Mouse (Mus musculus) thymus, postnatal 10 days (tissue): Measurements from ENCODE around the gene Tub.

ENCODE experiments used
- DNase-seq, 2 experiments: peaks; one replicate each; pipeline ENCODE4 v3.0.0; 2021; ENCODE audit warnings: low spot score in 2 of 2

Gene Tub

GRCm38 (mm10) chr7:108985934-108986708, 36.0 kb downstream of the Tub start:
- DNase-seq, result no peak

- no peak for DNase-seq
Observed at GRCm38 (mm10) chr7:108991207-108991606, 41.1 kb downstream of the Tub start.

GRCm38 (mm10) chr7:108993230-108993629, 43.1 kb downstream of the Tub start:
- DNase-seq, result no peak

GRCm38 (mm10) chr7:108993881-108994291, 43.7 kb downstream of the Tub start:
- no peak for DNase-seq

GRCm38 (mm10) chr7:108996156-108996555, 46.0 kb downstream of the Tub start:
- DNase-seq, result no peak

GRCm38 (mm10) chr7:109000315-109000954, 50.3 kb downstream of the Tub start:
- DNase-seq, result peak in 1 of 2 experiments; percentile 21

- no peak for DNase-seq
Observed at GRCm38 (mm10) chr7:109001971-109002370, 51.8 kb downstream of the Tub start.

- DNase-seq, result no peak
Observed at GRCm38 (mm10) chr7:109003653-109004052, 53.5 kb downstream of the Tub start.

- DNase-seq, result no peak
Observed at GRCm38 (mm10) chr7:109009260-109009659, 59.1 kb downstream of the Tub start.

- no peak for DNase-seq
Observed at GRCm38 (mm10) chr7:109010720-109011595, 60.8 kb downstream of the Tub start.

GRCm38 (mm10) chr7:109011596-109012180, 61.5 kb downstream of the Tub start:
- no peak for DNase-seq

GRCm38 (mm10) chr7:109012575-109012974, 62.4 kb downstream of the Tub start:
- DNase-seq, result no peak

- no peak for DNase-seq
Observed at GRCm38 (mm10) chr7:109012998-109013625, 63.0 kb downstream of the Tub start.

GRCm38 (mm10) chr7:109014851-109015250, 64.7 kb downstream of the Tub start:
- no peak for DNase-seq

GRCm38 (mm10) chr7:109016378-109016923, 66.3 kb downstream of the Tub start:
- no peak for DNase-seq

GRCm38 (mm10) chr7:109019243-109019642, 69.1 kb downstream of the Tub start:
- DNase-seq, result no peak

GRCm38 (mm10) chr7:109021428-109021827, 71.3 kb downstream of the Tub start:
- peak in 1 of 2 experiments; percentile 37 for DNase-seq

- DNase-seq, result no peak
Observed at GRCm38 (mm10) chr7:109025743-109026142, 75.6 kb downstream of the Tub start.

- DNase-seq, result no peak
Observed at GRCm38 (mm10) chr7:109026976-109027375, 76.8 kb downstream of the Tub start.

- no peak for DNase-seq
Observed at GRCm38 (mm10) chr7:109027721-109028120, 77.6 kb downstream of the Tub start.

GRCm38 (mm10) chr7:109028204-109028603, 78.1 kb downstream of the Tub start:
- peak in 1 of 2 experiments; percentile 28 for DNase-seq
